Mouse (Mus musculus): ENCODE data around the gene OR5BS1P. TPM values are rescaled to one million over a fixed set of nuclear protein-coding genes. Genes with fewer than 3 reads are reported as not detected.
"Not testable (repeated sequence)": the region's sequence is repeated elsewhere in the genome, so short reads cannot be mapped to it uniquely, and the experiment has no call there.

OR5BS1P gene
- not detected in 2 replicates for polyA plus RNA-seq (2016; fragmentation: Nextera tagmentation; extraction: Ambion mirVana)

DNA sequence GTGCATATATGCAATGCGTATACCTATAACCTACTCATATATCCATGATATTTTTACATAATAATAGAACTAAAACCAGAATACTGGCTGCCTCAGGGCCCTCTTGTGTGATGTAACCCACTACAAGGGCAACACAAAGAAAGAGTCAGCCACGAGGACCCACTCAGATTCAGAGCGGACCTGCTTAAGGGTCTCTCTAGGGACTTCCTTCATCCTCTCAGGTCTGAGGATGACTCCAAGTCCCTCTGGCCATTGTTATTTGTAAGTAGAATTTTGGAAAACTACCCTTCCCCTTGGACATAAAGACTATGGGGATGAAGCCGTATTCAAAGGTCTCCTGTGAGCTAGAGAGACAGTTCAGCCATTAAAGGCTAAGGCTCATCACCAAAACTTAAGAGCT, at the start of gene OR5BS1P:
OR5BS1P (plus strand) TSS at position 301 of the 400 bp plus-strand sequence.
- Histone ChIP-seq H3K4me3 (no peak within 1 kb of the TSS), H3K27ac (replicated peaks) (no peak within 1 kb of the TSS), H3K27me3 (no peaks in the 10 kb centered on the region), H3K9me3 (0 out of 2 replicates have a peak, but pooled peaks cover 4% of the 10 kb centered on the region), H3K4me1 (no peaks in the 10 kb centered on the region), H3K4me2 (replicated peaks) (no peak within 1 kb of the TSS), H3K36me3 (no peaks in the 10 kb centered on the region), H3K9ac (replicated peaks) (no peak within 1 kb of the TSS)
- ATAC-seq (ENCODE audit: low FRiP score, low read depth), result no peak
- WGBS, result 94% methylated on average over 4 of the region's 4 CpGs

DNA sequence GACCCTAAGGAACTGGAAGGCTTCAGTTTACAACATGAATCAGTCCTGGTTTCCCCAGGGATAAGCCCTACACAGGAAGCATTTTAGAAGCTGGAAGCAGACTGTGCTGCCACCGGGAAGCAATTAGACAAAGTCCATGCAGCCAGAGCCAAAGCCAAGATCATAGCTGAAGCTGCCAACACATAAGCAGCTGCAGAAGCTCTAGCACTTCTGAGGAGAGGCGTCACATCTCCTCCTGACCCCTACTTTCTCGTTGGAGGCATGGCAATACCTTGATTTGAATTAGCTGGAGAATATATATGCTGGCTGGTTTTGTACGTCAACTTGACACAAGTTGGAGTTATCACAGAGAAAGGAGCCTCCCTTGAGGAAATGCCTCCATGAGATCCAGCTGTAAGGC, 48.8 kb upstream of the OR5BS1P start:
- Histone ChIP-seq H3K4me1 (peaks cover 9% of the 10 kb centered on the region), H3K27me3 (no peaks in the 10 kb centered on the region), H3K4me2 (replicated peaks) (no peak overlapping the region), H3K27ac (replicated peaks) (no peak overlapping the region), H3K9ac (replicated peaks) (no peak overlapping the region), H3K4me3 (no peak overlapping the region), H3K36me3 (no peaks in the 10 kb centered on the region), H3K9me3 (no peaks in the 10 kb centered on the region)
- ATAC-seq (ENCODE audit: low FRiP score, low read depth), result no peak
- 80% methylated on average over 4 of the region's 4 CpGs for WGBS

DNA sequence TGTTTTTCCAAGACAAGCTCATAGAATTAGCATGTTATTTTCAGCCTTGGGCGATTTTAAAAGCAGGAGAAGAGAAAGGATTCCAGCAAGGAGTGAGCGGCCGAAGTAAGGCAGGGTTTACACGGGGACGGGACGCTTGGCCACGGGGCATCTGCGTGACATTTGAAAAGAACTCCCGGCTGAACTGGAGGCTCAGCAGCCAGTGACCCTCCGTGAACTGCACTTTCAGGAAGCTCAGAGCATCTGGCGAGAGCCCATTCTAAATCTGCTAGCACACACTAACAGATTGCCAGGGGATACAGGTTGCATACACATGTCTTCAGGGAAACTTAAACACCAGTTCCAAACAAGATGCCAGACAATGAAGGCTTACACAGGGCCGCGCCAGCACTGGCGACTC, 45.4 kb upstream of the OR5BS1P start:
- peak overlapping the region; percentile 14; the same call in 1 of the 2 replicates for H3K4me2 ChIP-seq (replicated peaks)
- H3K9me3 ChIP-seq, result no peaks in the 10 kb centered on the region
- no peak overlapping the region for H3K27ac ChIP-seq (replicated peaks)
- 52% methylated on average over 14 of the region's 14 CpGs for WGBS
- peaks cover 9% of the 10 kb centered on the region for H3K4me1 ChIP-seq
- no peak overlapping the region for H3K9ac ChIP-seq (replicated peaks)
- H3K36me3 ChIP-seq, result no peaks in the 10 kb centered on the region
- ATAC-seq (ENCODE audit: low FRiP score, low read depth), result no peak
- H3K4me3 ChIP-seq, result no peak overlapping the region
- H3K27me3 ChIP-seq, result no peaks in the 10 kb centered on the region

DNA sequence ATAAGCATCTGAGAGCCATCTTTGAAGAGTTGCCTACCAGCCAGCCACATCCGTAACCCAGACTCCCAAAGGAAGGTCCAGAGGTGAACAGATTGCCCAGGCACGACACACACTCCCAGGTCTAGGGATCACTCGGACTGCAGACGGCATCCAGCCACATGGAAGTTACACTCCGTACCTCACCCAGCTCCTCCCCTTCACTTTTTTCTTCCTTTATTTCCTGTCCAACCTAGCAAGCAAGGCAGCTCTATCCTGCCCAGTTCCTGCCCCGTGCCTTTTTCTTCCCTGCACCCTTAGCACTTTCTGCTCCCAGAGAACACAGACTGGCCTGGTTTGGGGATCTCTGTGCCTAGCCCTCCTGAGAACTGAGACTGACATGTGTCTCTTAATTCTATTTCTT, 44.9 kb upstream of the OR5BS1P start:
- Histone ChIP-seq H3K27ac (replicated peaks) (no peak overlapping the region), H3K27me3 (no peaks in the 10 kb centered on the region), H3K4me3 (no peak overlapping the region), H3K4me1 (peaks cover 9% of the 10 kb centered on the region), H3K9ac (replicated peaks) (no peak overlapping the region), H3K9me3 (no peaks in the 10 kb centered on the region), H3K36me3 (no peaks in the 10 kb centered on the region), H3K4me2 (replicated peaks) (no peak overlapping the region)
- ATAC-seq (ENCODE audit: low FRiP score, low read depth), result no peak
- WGBS, result 63% methylated on average over 6 of the region's 6 CpGs

DNA sequence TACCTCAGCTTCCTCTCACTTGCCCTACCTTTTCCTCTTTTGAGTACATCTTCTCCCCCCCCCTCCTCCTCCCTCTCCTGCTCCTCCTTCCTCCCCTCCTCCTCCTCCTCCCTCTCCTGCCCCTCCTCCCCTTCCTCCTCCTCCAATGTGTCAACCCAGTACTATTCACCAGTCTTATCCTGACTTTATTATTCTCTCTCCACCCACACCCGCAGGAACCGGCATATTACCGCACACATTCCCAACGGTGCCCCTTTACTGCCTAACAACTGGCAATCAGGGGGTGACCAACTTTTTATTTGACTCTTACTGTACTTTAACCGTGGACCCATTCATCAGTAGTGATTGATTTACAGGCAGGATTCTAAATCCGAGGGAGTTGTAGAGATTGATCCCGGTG, 44.5 kb upstream of the OR5BS1P start:
- no peak overlapping the region for H3K4me3 ChIP-seq
- H3K4me2 ChIP-seq (replicated peaks), result no peak overlapping the region
- H3K4me1 ChIP-seq, result peaks cover 9% of the 10 kb centered on the region
- no peaks in the 10 kb centered on the region for H3K36me3 ChIP-seq
- ATAC-seq (ENCODE audit: low FRiP score, low read depth), result no peak
- H3K27me3 ChIP-seq, result no peaks in the 10 kb centered on the region
- H3K27ac ChIP-seq (replicated peaks), result no peak overlapping the region
- WGBS, result 92% methylated on average over 7 of the region's 7 CpGs
- no peak overlapping the region for H3K9ac ChIP-seq (replicated peaks)
- no peaks in the 10 kb centered on the region for H3K9me3 ChIP-seq

DNA sequence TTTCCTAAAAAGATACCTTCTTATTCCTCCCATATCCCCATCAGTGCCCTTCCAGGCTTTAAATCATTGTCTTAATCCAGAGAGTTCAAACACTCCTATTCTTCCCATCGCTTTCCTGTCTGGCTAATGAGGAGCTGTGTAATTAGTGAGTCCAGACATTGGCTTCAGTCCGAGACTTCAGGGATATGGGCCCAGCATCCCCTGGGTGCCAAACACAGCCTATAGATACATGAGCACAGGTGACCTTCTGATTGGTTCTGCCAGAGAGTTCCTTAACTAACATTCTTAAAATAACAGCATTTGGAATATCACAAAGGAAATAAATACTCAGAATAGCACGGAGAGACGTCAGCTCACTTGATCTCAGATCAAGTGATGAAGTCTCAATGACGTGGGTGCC, 38.8 kb upstream of the OR5BS1P start, which contains the start of gene Olfr282:
Olfr282 (plus strand) TSS at position 301 of the 400 bp plus-strand sequence.
- not testable (repeated sequence) for H3K27me3 ChIP-seq; ATAC-seq (ENCODE audit: low FRiP score, low read depth); H3K4me1 ChIP-seq; H3K4me2 ChIP-seq (replicated peaks); H3K36me3 ChIP-seq; H3K9ac ChIP-seq (replicated peaks); H3K27ac ChIP-seq (replicated peaks); H3K9me3 ChIP-seq; H3K4me3 ChIP-seq
- WGBS, result 84% methylated on average over 5 of the region's 5 CpGs

DNA sequence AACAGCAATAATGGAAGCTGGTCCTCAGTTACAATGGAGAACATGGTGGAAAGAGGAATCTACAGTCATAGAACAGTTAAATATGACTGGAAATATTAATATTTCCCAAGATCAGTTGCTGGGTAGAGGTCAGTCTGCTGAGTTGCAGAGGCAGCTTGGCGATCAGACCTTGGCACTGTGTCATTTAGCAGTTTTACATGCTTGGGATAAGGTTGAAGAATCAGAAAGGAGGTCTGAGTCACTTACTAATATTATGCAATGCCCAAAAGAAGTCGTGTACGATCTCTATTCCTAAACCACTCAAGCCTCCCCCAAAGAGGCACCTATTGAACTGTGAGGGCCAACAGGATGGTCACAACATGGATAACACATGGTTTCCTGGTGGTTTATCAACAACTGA, 25.1 kb upstream of the OR5BS1P start:
- H3K27ac ChIP-seq (replicated peaks), result no peak overlapping the region
- H3K27me3 ChIP-seq, result no peaks in the 10 kb centered on the region
- no peak overlapping the region for H3K9ac ChIP-seq (replicated peaks)
- H3K9me3 ChIP-seq, result no peaks in the 10 kb centered on the region
- H3K4me3 ChIP-seq, result no peak overlapping the region
- ATAC-seq (ENCODE audit: low FRiP score, low read depth), result no peak
- no peaks in the 10 kb centered on the region for H3K36me3 ChIP-seq
- H3K4me2 ChIP-seq (replicated peaks), result no peak overlapping the region
- no peaks in the 10 kb centered on the region for H3K4me1 ChIP-seq
- 75% methylated on average over 3 of the region's 3 CpGs for WGBS

DNA sequence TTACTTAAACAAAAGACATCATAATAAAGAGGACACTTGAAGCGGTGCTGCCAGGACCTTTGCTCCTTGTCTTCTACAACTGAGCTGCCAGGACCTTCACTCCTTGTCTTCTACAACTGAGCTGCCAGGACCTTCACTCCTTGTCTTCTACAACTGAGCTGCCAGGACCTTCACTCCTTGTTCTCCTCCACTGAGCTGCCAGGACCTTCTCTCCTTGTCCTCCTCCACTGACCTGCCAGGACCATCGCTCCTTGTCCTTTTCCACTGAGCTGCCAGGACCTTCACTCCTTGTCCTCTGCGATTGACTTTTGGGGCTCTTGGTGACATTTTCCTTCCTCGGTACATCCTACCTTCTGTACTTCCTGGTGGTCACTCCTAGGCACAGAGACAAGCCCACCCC, 21.2 kb upstream of the OR5BS1P start:
- Histone ChIP-seq H3K27ac (replicated peaks) (no peak overlapping the region), H3K9ac (replicated peaks) (no peak overlapping the region), H3K4me3 (no peak overlapping the region), H3K27me3 (no peaks in the 10 kb centered on the region), H3K36me3 (no peaks in the 10 kb centered on the region), H3K4me1 (no peaks in the 10 kb centered on the region), H3K4me2 (replicated peaks) (no peak overlapping the region), H3K9me3 (no peaks in the 10 kb centered on the region)
- no peak for ATAC-seq (ENCODE audit: low FRiP score, low read depth)
- WGBS, result 59% methylated on average over 4 of the region's 4 CpGs

DNA sequence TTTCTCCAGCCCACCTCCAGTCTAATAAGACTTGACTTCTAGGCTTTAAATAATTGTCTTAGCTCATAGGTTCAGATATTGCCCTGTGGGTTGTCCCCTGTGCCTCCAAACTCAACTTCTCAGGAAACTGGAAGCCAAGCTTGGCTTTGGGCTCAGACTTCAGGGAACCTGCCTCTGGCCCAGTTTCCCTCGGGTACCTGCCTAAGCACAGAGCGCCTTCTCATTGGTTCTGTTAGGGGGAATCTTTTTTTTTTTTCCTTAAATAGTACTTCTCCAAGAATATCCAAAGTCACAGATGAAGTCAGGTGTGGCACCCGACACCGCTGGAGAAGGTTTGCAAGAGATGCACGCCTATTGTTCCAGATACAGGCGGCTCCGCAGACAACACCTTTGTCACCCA, 17.4 kb upstream of the OR5BS1P start, which contains the start of gene Olfr281:
Olfr281 (plus strand) TSS at position 301 of the 400 bp plus-strand sequence.
- Histone ChIP-seq H3K27ac (replicated peaks) (no peak within 1 kb of the TSS), H3K4me2 (replicated peaks) (no peak within 1 kb of the TSS), H3K36me3 (no peaks in the 10 kb centered on the region), H3K4me1 (no peaks in the 10 kb centered on the region), H3K4me3 (no peak within 1 kb of the TSS), H3K27me3 (no peaks in the 10 kb centered on the region), H3K9me3 (no peaks in the 10 kb centered on the region), H3K9ac (replicated peaks) (no peak within 1 kb of the TSS)
- no peak for ATAC-seq (ENCODE audit: low FRiP score, low read depth)
- WGBS, result 89% methylated on average over 7 of the region's 7 CpGs

DNA sequence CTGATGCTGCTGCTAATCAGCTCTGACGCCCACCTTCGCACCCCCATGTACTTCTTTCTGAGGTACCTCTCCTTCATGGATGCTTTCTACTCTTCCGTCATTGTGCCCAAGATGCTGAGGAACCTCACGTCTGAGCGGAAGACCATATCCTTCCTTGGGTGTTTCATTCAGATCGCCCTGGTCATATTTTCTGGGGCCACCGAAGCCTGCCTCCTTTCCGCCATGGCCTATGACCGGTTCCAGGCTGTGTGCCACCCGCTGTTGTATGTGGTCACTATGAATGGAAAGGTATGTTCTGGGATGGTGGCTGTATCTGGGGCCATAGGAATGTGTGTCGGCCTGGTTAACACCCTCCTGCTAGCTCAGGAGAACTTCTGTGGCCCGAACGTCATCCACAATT, 1.8 kb downstream of the OR5BS1P start:
- Histone ChIP-seq H3K9me3 (0 out of 2 replicates have a peak, but pooled peaks cover 4% of the 10 kb centered on the region), H3K4me1 (no peaks in the 10 kb centered on the region), H3K27ac (replicated peaks) (no peak overlapping the region), H3K4me2 (replicated peaks) (no peak overlapping the region), H3K9ac (replicated peaks) (no peak overlapping the region), H3K4me3 (no peak overlapping the region), H3K27me3 (no peaks in the 10 kb centered on the region), H3K36me3 (no peaks in the 10 kb centered on the region)
- WGBS, result 92% methylated on average over 13 of the region's 13 CpGs
- no peak for ATAC-seq (ENCODE audit: low FRiP score, low read depth)

DNA sequence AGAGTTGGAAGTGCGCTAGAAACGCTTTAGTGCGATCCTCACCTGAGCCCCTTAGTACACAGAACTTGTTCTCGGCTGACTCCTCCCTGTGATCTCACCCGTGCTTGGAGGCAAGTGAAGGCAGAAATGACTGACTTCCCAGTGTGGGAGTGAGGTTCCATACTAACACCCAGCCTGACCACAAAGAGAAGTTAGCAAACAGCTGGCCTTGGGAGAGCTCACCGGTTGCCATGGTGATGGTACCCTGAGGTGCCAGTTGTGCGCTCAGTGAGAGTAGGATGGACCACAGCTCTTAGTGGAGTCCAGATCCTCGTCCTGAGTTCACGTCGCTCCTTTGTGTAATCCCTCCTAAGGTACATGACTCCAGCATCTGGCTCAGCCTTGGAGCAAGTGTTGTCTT, 5.3 kb downstream of the OR5BS1P start:
- Histone ChIP-seq H3K27me3 (no peaks in the 10 kb centered on the region), H3K4me1 (no peaks in the 10 kb centered on the region), H3K36me3 (no peaks in the 10 kb centered on the region), H3K4me2 (replicated peaks) (no peak overlapping the region), H3K9ac (replicated peaks) (no peak overlapping the region), H3K4me3 (no peak overlapping the region), H3K27ac (replicated peaks) (no peak overlapping the region), H3K9me3 (no peaks in the 10 kb centered on the region)
- no peak for ATAC-seq (ENCODE audit: low FRiP score, low read depth)
- 77% methylated on average over 10 of the region's 10 CpGs for WGBS

DNA sequence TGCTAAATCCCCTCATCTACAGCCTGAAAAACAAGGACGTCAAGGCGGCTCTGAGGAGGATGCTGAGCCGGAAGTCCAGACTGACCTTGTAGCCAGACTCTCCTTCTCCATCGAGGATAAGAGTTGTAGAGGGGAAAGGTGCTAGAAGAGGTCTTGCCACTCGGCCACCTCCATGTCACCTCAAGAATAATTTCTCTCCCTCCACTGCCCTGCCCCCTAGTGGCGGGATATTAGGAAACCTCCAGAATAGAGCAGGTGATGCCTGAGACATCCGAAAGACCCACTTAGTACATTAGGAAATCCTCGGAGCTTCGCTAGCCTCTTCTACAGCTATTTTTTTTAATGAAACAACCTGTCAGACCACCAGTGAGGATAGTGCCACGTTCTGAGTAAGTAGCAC, 5.7 kb downstream of the OR5BS1P start:
- Histone ChIP-seq H3K4me3 (no peak overlapping the region), H3K27me3 (no peaks in the 10 kb centered on the region), H3K27ac (replicated peaks) (no peak overlapping the region), H3K9ac (replicated peaks) (no peak overlapping the region), H3K4me2 (replicated peaks) (no peak overlapping the region), H3K9me3 (no peaks in the 10 kb centered on the region), H3K36me3 (no peaks in the 10 kb centered on the region), H3K4me1 (no peaks in the 10 kb centered on the region)
- no peak for ATAC-seq (ENCODE audit: low FRiP score, low read depth)
- WGBS, result 57% methylated on average over 10 of the region's 10 CpGs

DNA sequence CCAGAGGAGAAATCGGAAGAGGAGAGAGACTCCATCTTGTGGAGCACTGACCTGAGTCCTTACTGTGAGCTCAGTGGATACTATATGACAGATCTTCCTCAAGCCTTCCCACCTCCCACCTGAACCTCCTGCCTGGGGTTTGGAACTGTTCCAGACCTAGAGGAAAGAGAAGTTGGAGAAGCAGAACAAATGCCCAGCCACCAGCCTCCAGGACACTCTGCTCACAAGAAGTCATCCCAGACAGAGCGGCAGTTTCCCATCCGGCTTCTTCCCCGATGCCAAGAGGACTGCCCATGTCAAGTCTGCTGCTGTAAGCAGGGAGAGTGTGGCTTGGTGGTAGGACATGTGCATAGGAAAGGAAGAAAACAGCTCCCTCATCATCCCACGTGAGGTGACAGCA, 6.6 kb downstream of the OR5BS1P start:
- Histone ChIP-seq H3K27ac (replicated peaks) (no peak overlapping the region), H3K9me3 (no peaks in the 10 kb centered on the region), H3K27me3 (no peaks in the 10 kb centered on the region), H3K4me3 (no peak overlapping the region), H3K4me2 (replicated peaks) (no peak overlapping the region), H3K4me1 (no peaks in the 10 kb centered on the region), H3K9ac (replicated peaks) (no peak overlapping the region), H3K36me3 (no peaks in the 10 kb centered on the region)
- ATAC-seq (ENCODE audit: low FRiP score, low read depth), result no peak
- 83% methylated on average over 5 of the region's 5 CpGs for WGBS

Data from midbrain, embryonic 12.5 days (tissue).